Mouse (Mus musculus) ES-E14 (cell line): Measurements from ENCODE around the gene Hip1r. TPM values are rescaled to one million over a fixed set of nuclear protein-coding genes. Genes with fewer than 3 reads are reported as not detected.

ENCODE experiments used
- DNase-seq: peaks from one replicate; pipeline ENCODE4 v3.0.0-alpha.2; 2013; ENCODE audit warnings: low read depth, low spot score
- H3K27ac ChIP-seq: 2 replicates; pipeline ENCODE4 v1.5.1; 2012; ENCODE audit warnings: low read depth, mild to moderate bottlenecking, low read length, moderate library complexity, mixed read lengths; ENCODE audit not compliant: poor library complexity, insufficient read depth, severe bottlenecking
- H3K36me3 ChIP-seq: 2 replicates; pipeline ENCODE4 v1.6.1; 2012; ENCODE audit warnings: mild to moderate bottlenecking, low read length, moderate library complexity, mixed read lengths; ENCODE audit not compliant: control insufficient read depth, poor library complexity, insufficient read depth, severe bottlenecking
- H3K4me1 ChIP-seq, 2 experiments: fragments of 150-350 bp in 1 of 2; sonication (generic) in 1 of 2; 2 replicates each; pipeline ENCODE4 v1.6.1; 2012; ENCODE audit warnings: low read length in 2 of 2, mild to moderate bottlenecking in 1 of 2, mixed read lengths in 1 of 2; ENCODE audit not compliant: control insufficient read depth in 2 of 2, insufficient read depth in 2 of 2, poor library complexity in 1 of 2
- H3K4me3 ChIP-seq, 2 experiments: fragments of 150-350 bp in 1 of 2; sonication (generic) in 1 of 2; 2 replicates each; pipeline ENCODE4 v1.5.1; 2012; ENCODE audit warnings: low read length in 2 of 2, low read depth in 1 of 2, mild to moderate bottlenecking in 1 of 2, mixed read lengths in 1 of 2; ENCODE audit not compliant: insufficient read depth in 1 of 2, poor library complexity in 1 of 2, severe bottlenecking in 1 of 2
- H3K9ac ChIP-seq: 2 replicates; pipeline ENCODE4 v1.6.1; 2012; ENCODE audit warnings: low read depth, mild to moderate bottlenecking, low read length, mixed read lengths; ENCODE audit not compliant: poor library complexity, insufficient read depth, severe bottlenecking
- H3K9me3 ChIP-seq: fragments of 150-350 bp; sonication (generic); 2 replicates; pipeline ENCODE4 v1.6.1; 2012; ENCODE audit warnings: low read depth, mild to moderate bottlenecking, low read length; ENCODE audit not compliant: control insufficient read depth, insufficient read depth
- CHD2 ChIP-seq: IDR thresholded peaks from 2 replicates; pipeline ENCODE4 v1.6.1; 2014; ENCODE audit warnings: mild to moderate bottlenecking, low read depth, low read length, inconsistent platforms
- HCFC1 ChIP-seq: IDR thresholded peaks from 2 replicates; pipeline ENCODE4 v1.6.1; 2012; ENCODE audit warnings: low read length, inconsistent platforms, borderline replicate concordance; ENCODE audit not compliant: insufficient read depth
- MAFK ChIP-seq: IDR thresholded peaks from 2 replicates; pipeline ENCODE4 v1.6.1; 2014; ENCODE audit warnings: mild to moderate bottlenecking, low read depth, low read length, inconsistent platforms; ENCODE audit not compliant: insufficient read depth
- ZC3H11A ChIP-seq: IDR thresholded peaks from 2 replicates; pipeline ENCODE4 v1.6.1; 2012; ENCODE audit warnings: low read depth, mild to moderate bottlenecking, inconsistent platforms, low read length, borderline replicate concordance
- ZNF384 ChIP-seq: IDR thresholded peaks from 2 replicates; pipeline ENCODE4 v1.6.1; 2012; ENCODE audit warnings: low read depth, low read length, inconsistent platforms
- in situ Hi-C, 2 experiments: fragments of 600-800 bp; cut with MboI; formaldehyde crosslinking; loops; one replicate each; pipeline ENCODE4 v1.15.1; 2025; ENCODE audit warnings: low sequenced_read_pairs in 2 of 2, inconsistent platforms in 1 of 2; ENCODE audit not compliant: unreplicated experiment in 2 of 2
- total RNA-seq: library from RNA; depleted of rRNA; stranded (reverse); fragments of 300-350 nt; gene quantifications from 2 replicates; pipeline ENCODE4 v1.2.3, GENCODE M21; 2012

Gene Hip1r
- total RNA-seq, 1 experiment = 9.7 TPM

- in situ Hi-C loops = no loop called here
- H3K36me3 ChIP-seq = no peaks in the 10 kb centered on the region
- no peak for TF ChIP-seq ZC3H11A
- H3K9me3 ChIP-seq = 0 out of 2 replicates have a peak, but pooled peaks cover 4% of the 10 kb centered on the region
- no peak overlapping the region for H3K9ac ChIP-seq
- H3K4me3 ChIP-seq = no peak overlapping the region
- H3K27ac ChIP-seq = no peak overlapping the region
- DNase-seq = no peak
- peaks cover 0 to 2% of the 10 kb centered on the region in 2 experiments; a peak in 1 of 4 replicates for H3K4me1 ChIP-seq
These were observed 34.9 kb upstream of the Hip1r start for GRCm38 (mm10) chr5:123938479-123938878.

- Histone ChIP-seq H3K27ac (no peak overlapping the region), H3K4me3 (no peak overlapping the region), H3K9ac (no peak overlapping the region), H3K36me3 (no peaks in the 10 kb centered on the region), H3K4me1 (no peaks in the 10 kb centered on the region), H3K9me3 (0 out of 2 replicates have a peak, but pooled peaks cover 3% of the 10 kb centered on the region)
- in situ Hi-C loops = no loop called here
- TF ChIP-seq MAFK (no peak), ZNF384 (no peak), HCFC1 (no peak), CHD2 (no peak), ZC3H11A (no peak)
- DNase-seq = no peak
These were observed 26.9 kb upstream of the Hip1r start for GRCm38 (mm10) chr5:123946546-123946945.

- Histone ChIP-seq H3K4me3 (no peak overlapping the region), H3K27ac (no peak overlapping the region), H3K9me3 (0 out of 2 replicates have a peak, but pooled peaks cover 3% of the 10 kb centered on the region), H3K9ac (no peak overlapping the region), H3K4me1 (no peaks in the 10 kb centered on the region), H3K36me3 (no peaks in the 10 kb centered on the region)
- DNase-seq = no peak
- TF ChIP-seq CHD2 (no peak), ZNF384 (no peak), MAFK (no peak), HCFC1 (no peak), ZC3H11A (no peak)
- in situ Hi-C loops = no loop called here
These were observed 26.2 kb upstream of the Hip1r start for GRCm38 (mm10) chr5:123947041-123947761.

GRCm38 (mm10) chr5:123952365-123953045 lies 20.9 kb upstream of the Hip1r start:
- no peaks in the 10 kb centered on the region for H3K4me1 ChIP-seq
- no peaks in the 10 kb centered on the region for H3K36me3 ChIP-seq
- no peak for DNase-seq
- no peak overlapping the region for H3K9ac ChIP-seq
- no peaks in the 10 kb centered on the region for H3K9me3 ChIP-seq
- in situ Hi-C loops = no loop called here
- no peak overlapping the region for H3K4me3 ChIP-seq
- no peak overlapping the region for H3K27ac ChIP-seq
- TF ChIP-seq CHD2 (no peak), ZNF384 (no peak), HCFC1 (no peak), ZC3H11A (no peak), MAFK (no peak)

- no peak overlapping the region for H3K27ac ChIP-seq
- no peaks in the 10 kb centered on the region for H3K9me3 ChIP-seq
- no peak for TF ChIP-seq ZNF384
- no peak for TF ChIP-seq HCFC1
- no peak for TF ChIP-seq MAFK
- TF ChIP-seq CHD2 = no peak
- TF ChIP-seq ZC3H11A = no peak
- in situ Hi-C loops = no loop called here
- peaks cover 0 to 4% of the 10 kb centered on the region in 2 experiments; a peak in 1 of 4 replicates for H3K4me1 ChIP-seq
- no peak overlapping the region for H3K4me3 ChIP-seq
- DNase-seq = no peak
- H3K9ac ChIP-seq = no peak overlapping the region
- H3K36me3 ChIP-seq = no peaks in the 10 kb centered on the region
These were observed 16.2 kb upstream of the Hip1r start for GRCm38 (mm10) chr5:123957213-123957612.
